Mouse (Mus musculus) hindbrain, embryonic 12.5 days (tissue): ENCODE measurements around the gene Wdr91. TPM values are rescaled to one million over a fixed set of nuclear protein-coding genes. Genes with fewer than 3 reads are reported as not detected.
A peak's percentile ranks its signal among the peaks of the same experiment; 100 is the strongest.

ENCODE experiments used
- ATAC-seq: fragments of 200-750 bp; cut with Nextera tagmentation; 2 replicates; pipeline ENCODE4 v1.8.0; 2017; ENCODE audit warnings: moderate TSS enrichment; ENCODE audit not compliant: low FRiP score
- H3K27ac ChIP-seq: fragments of 300-500 bp; sonication (generic); 2 replicates; pipeline ENCODE4 v1.5.1; 2016; ENCODE audit warnings: mild to moderate bottlenecking
- H3K27me3 ChIP-seq: fragments of 300-500 bp; sonication (generic); 2 replicates; pipeline ENCODE4 v1.6.1; 2016; ENCODE audit warnings: mild to moderate bottlenecking
- H3K36me3 ChIP-seq: fragments of 300-500 bp; sonication (generic); 2 replicates; pipeline ENCODE4 v1.6.1; 2016; ENCODE audit warnings: mild to moderate bottlenecking
- H3K4me1 ChIP-seq: fragments of 300-500 bp; sonication (generic); 2 replicates; pipeline ENCODE4 v1.6.1; 2016
- H3K4me2 ChIP-seq: fragments of 300-500 bp; sonication (generic); replicated peaks from 2 replicates; pipeline ENCODE4 v1.6.1; 2016; ENCODE audit warnings: mild to moderate bottlenecking
- H3K4me3 ChIP-seq: fragments of 300-500 bp; sonication (generic); 2 replicates; pipeline ENCODE4 v1.5.1; 2016; ENCODE audit warnings: mild to moderate bottlenecking
- H3K9ac ChIP-seq: fragments of 300-500 bp; sonication (generic); 2 replicates; pipeline ENCODE4 v1.6.1; 2016; ENCODE audit warnings: mild to moderate bottlenecking, moderate library complexity
- H3K9me3 ChIP-seq: fragments of 300-500 bp; sonication (generic); replicated peaks from 2 replicates; pipeline ENCODE4 v1.6.1; 2016; ENCODE audit warnings: mild to moderate bottlenecking
- WGBS: fragments of 180-500 bp; shearing (Covaris S2); methylation state at CpG from one replicate; pipeline ENCODE4 v1.1.7; 2016; 5-methylcytosine and 5-hydroxymethylcytosine counted together
- polyA plus RNA-seq: library from polyadenylated mRNA; unstranded; fragments of >200 nt; fragmentation: Nextera tagmentation; extraction: Ambion mirVana; gene quantifications from 2 replicates; pipeline ENCODE4 v1.2.1, GENCODE M21; 2016

Wdr91 gene
- polyA plus RNA-seq, 1 experiment from 2014 or later = 13.6 TPM

GRCm38 (mm10) chr6:34909631-34910345, 888 bp downstream of the Wdr91 start:
- peak overlapping the region; percentile 68 for H3K4me3 ChIP-seq
- H3K9me3 ChIP-seq = no peaks in the 10 kb centered on the region
- H3K27ac ChIP-seq = peak overlapping the region; percentile 80; the same call in 1 of the 2 replicates
- peaks cover 9% of the 10 kb centered on the region for H3K4me1 ChIP-seq
- no peaks in the 10 kb centered on the region for H3K27me3 ChIP-seq
- no peak for ATAC-seq
- H3K36me3 ChIP-seq = peaks cover 22% of the 10 kb centered on the region
- peak overlapping the region; percentile 73 for H3K9ac ChIP-seq
- 50% methylated on average over 8 of the region's 8 CpGs for WGBS
- H3K4me2 ChIP-seq = peak overlapping the region; percentile 72

- WGBS = 89% methylated on average over 18 of the region's 18 CpGs
- peaks cover 40% of the 10 kb centered on the region for H3K36me3 ChIP-seq
- no peak overlapping the region for H3K9ac ChIP-seq
- H3K27ac ChIP-seq = no peak overlapping the region
- H3K4me1 ChIP-seq = peaks cover 9% of the 10 kb centered on the region
- no peaks in the 10 kb centered on the region for H3K27me3 ChIP-seq
- no peak overlapping the region for H3K4me3 ChIP-seq
- no peaks in the 10 kb centered on the region for H3K9me3 ChIP-seq
- ATAC-seq = no peak
- no peak overlapping the region for H3K4me2 ChIP-seq
Observed at GRCm38 (mm10) chr6:34907696-34908260, 2.9 kb downstream of the Wdr91 start.

GRCm38 (mm10) chr6:34907121-34907614, 3.5 kb downstream of the Wdr91 start:
- no peaks in the 10 kb centered on the region for H3K27me3 ChIP-seq
- no peak overlapping the region for H3K4me3 ChIP-seq
- 44% methylated on average over 2 of the region's 2 CpGs for WGBS
- no peak overlapping the region for H3K9ac ChIP-seq
- no peak overlapping the region for H3K4me2 ChIP-seq
- H3K4me1 ChIP-seq = peaks cover 10% of the 10 kb centered on the region
- H3K27ac ChIP-seq = no peak overlapping the region
- ATAC-seq = no peak
- peaks cover 46% of the 10 kb centered on the region for H3K36me3 ChIP-seq
- H3K9me3 ChIP-seq = no peaks in the 10 kb centered on the region

- Histone ChIP-seq H3K4me1 (peaks cover 14% of the 10 kb centered on the region), H3K27ac (no peak overlapping the region), H3K36me3 (peaks cover 47% of the 10 kb centered on the region), H3K27me3 (no peaks in the 10 kb centered on the region), H3K9ac (no peak overlapping the region), H3K4me2 (no peak overlapping the region), H3K9me3 (no peaks in the 10 kb centered on the region), H3K4me3 (no peak overlapping the region)
- no peak for ATAC-seq
- 93% methylated on average over 4 of the region's 4 CpGs for WGBS
Observed at GRCm38 (mm10) chr6:34906661-34907060, 4.0 kb downstream of the Wdr91 start.

- Histone ChIP-seq H3K9ac (no peak overlapping the region), H3K9me3 (no peaks in the 10 kb centered on the region), H3K36me3 (peaks cover 50% of the 10 kb centered on the region), H3K27me3 (no peaks in the 10 kb centered on the region), H3K4me3 (no peak overlapping the region), H3K27ac (no peak overlapping the region), H3K4me2 (no peak overlapping the region), H3K4me1 (peaks cover 14% of the 10 kb centered on the region)
- WGBS = 80% methylated on average over 2 of the region's 2 CpGs
- no peak for ATAC-seq
Observed at GRCm38 (mm10) chr6:34906125-34906524, 4.6 kb downstream of the Wdr91 start.

- H3K9ac ChIP-seq = no peak overlapping the region
- no peak overlapping the region for H3K4me3 ChIP-seq
- no peak overlapping the region for H3K27ac ChIP-seq
- no peak for ATAC-seq
- H3K4me1 ChIP-seq = peaks cover 6% of the 10 kb centered on the region
- WGBS = 89% methylated on average over 6 of the region's 6 CpGs
- no peaks in the 10 kb centered on the region for H3K27me3 ChIP-seq
- no peaks in the 10 kb centered on the region for H3K9me3 ChIP-seq
- H3K36me3 ChIP-seq = peaks cover 65% of the 10 kb centered on the region
- no peak overlapping the region for H3K4me2 ChIP-seq
Observed at GRCm38 (mm10) chr6:34904361-34904760, 6.3 kb downstream of the Wdr91 start.

- Histone ChIP-seq H3K9ac (no peak overlapping the region), H3K27me3 (no peaks in the 10 kb centered on the region), H3K9me3 (no peaks in the 10 kb centered on the region), H3K27ac (no peak overlapping the region), H3K4me3 (no peak overlapping the region), H3K4me1 (peaks cover 5% of the 10 kb centered on the region; the same call in 1 of the 2 replicates), H3K36me3 (peaks cover 69% of the 10 kb centered on the region), H3K4me2 (no peak overlapping the region)
- no peak for ATAC-seq
- WGBS = 93% methylated on average over 10 of the region's 10 CpGs
Observed at GRCm38 (mm10) chr6:34903851-34904250, 6.8 kb downstream of the Wdr91 start.

- no peak overlapping the region for H3K4me3 ChIP-seq
- H3K36me3 ChIP-seq = peaks cover 69% of the 10 kb centered on the region
- no peak for ATAC-seq
- 81% methylated on average over 5 of the region's 5 CpGs for WGBS
- no peak overlapping the region for H3K4me2 ChIP-seq
- H3K27ac ChIP-seq = no peak overlapping the region
- H3K27me3 ChIP-seq = no peaks in the 10 kb centered on the region
- no peaks in the 10 kb centered on the region for H3K9me3 ChIP-seq
- H3K9ac ChIP-seq = no peak overlapping the region
- peaks cover 5% of the 10 kb centered on the region; the same call in 1 of the 2 replicates for H3K4me1 ChIP-seq
Observed at GRCm38 (mm10) chr6:34903441-34903840, 7.2 kb downstream of the Wdr91 start.

GRCm38 (mm10) chr6:34902578-34902977, 8.1 kb downstream of the Wdr91 start:
- Histone ChIP-seq H3K4me2 (no peak overlapping the region), H3K27me3 (no peaks in the 10 kb centered on the region), H3K4me1 (peaks cover 5% of the 10 kb centered on the region; the same call in 1 of the 2 replicates), H3K9ac (no peak overlapping the region), H3K36me3 (peaks cover 69% of the 10 kb centered on the region), H3K9me3 (no peaks in the 10 kb centered on the region), H3K4me3 (no peak overlapping the region), H3K27ac (no peak overlapping the region)
- 94% methylated on average over 7 of the region's 7 CpGs for WGBS
- no peak for ATAC-seq

- peak; percentile 54 for ATAC-seq
- Histone ChIP-seq H3K36me3 (peaks cover 63% of the 10 kb centered on the region), H3K9me3 (no peaks in the 10 kb centered on the region), H3K27ac (no peak overlapping the region), H3K4me2 (no peak overlapping the region), H3K9ac (no peak overlapping the region), H3K27me3 (no peaks in the 10 kb centered on the region), H3K4me3 (no peak overlapping the region), H3K4me1 (peaks cover 5% of the 10 kb centered on the region; the same call in 1 of the 2 replicates)
- 60% methylated on average over 9 of the region's 9 CpGs for WGBS
Observed at GRCm38 (mm10) chr6:34901911-34902444, 8.7 kb downstream of the Wdr91 start.

- WGBS = 77% methylated on average over 2 of the region's 2 CpGs
- no peak for ATAC-seq
- H3K4me1 ChIP-seq = peaks cover 8% of the 10 kb centered on the region
- H3K36me3 ChIP-seq = peaks cover 64% of the 10 kb centered on the region
- no peak overlapping the region for H3K9ac ChIP-seq
- H3K4me2 ChIP-seq = no peak overlapping the region
- H3K27ac ChIP-seq = no peak overlapping the region
- no peak overlapping the region for H3K4me3 ChIP-seq
- no peaks in the 10 kb centered on the region for H3K27me3 ChIP-seq
- H3K9me3 ChIP-seq = no peaks in the 10 kb centered on the region
Observed at GRCm38 (mm10) chr6:34900990-34901389, 9.7 kb downstream of the Wdr91 start.

GRCm38 (mm10) chr6:34899127-34899526, 11.5 kb downstream of the Wdr91 start:
- H3K9me3 ChIP-seq = no peaks in the 10 kb centered on the region
- H3K4me1 ChIP-seq = peaks cover 9% of the 10 kb centered on the region
- 86% methylated on average over 2 of the region's 2 CpGs for WGBS
- no peak overlapping the region for H3K9ac ChIP-seq
- no peak overlapping the region for H3K4me3 ChIP-seq
- H3K4me2 ChIP-seq = no peak overlapping the region
- no peaks in the 10 kb centered on the region for H3K27me3 ChIP-seq
- ATAC-seq = no peak
- no peak overlapping the region for H3K27ac ChIP-seq
- H3K36me3 ChIP-seq = peaks cover 69% of the 10 kb centered on the region
